Mouse (Mus musculus) midbrain, embryonic 12.5 days (tissue): ENCODE data around the gene Eci1. TPM values are rescaled to one million over a fixed set of nuclear protein-coding genes. Genes with fewer than 3 reads are reported as not detected.

Experiments used
- ATAC-seq: fragments of 200-750 bp; cut with Nextera tagmentation; 2 replicates; pipeline ENCODE4 v1.8.0; 2017; ENCODE audit warnings: low read depth, moderate TSS enrichment, moderate library complexity; ENCODE audit not compliant: low FRiP score
- H3K27ac ChIP-seq: fragments of 300-500 bp; sonication (generic); replicated peaks from 2 replicates; pipeline ENCODE4 v1.5.1; 2016; ENCODE audit warnings: mild to moderate bottlenecking
- H3K27me3 ChIP-seq: fragments of 300-500 bp; sonication (generic); 2 replicates; pipeline ENCODE4 v1.6.1; 2016; ENCODE audit warnings: mild to moderate bottlenecking
- H3K36me3 ChIP-seq: fragments of 300-500 bp; sonication (generic); 2 replicates; pipeline ENCODE4 v1.6.1; 2016
- H3K4me1 ChIP-seq: fragments of 300-500 bp; sonication (generic); 2 replicates; pipeline ENCODE4 v1.6.1; 2016
- H3K4me2 ChIP-seq: fragments of 300-500 bp; sonication (generic); replicated peaks from 2 replicates; pipeline ENCODE4 v1.6.1; 2016; ENCODE audit warnings: mild to moderate bottlenecking, moderate library complexity
- H3K4me3 ChIP-seq: fragments of 300-500 bp; sonication (generic); 2 replicates; pipeline ENCODE4 v1.5.1; 2016; ENCODE audit warnings: mild to moderate bottlenecking
- H3K9ac ChIP-seq: fragments of 300-500 bp; sonication (generic); replicated peaks from 2 replicates; pipeline ENCODE4 v1.6.1; 2016; ENCODE audit warnings: mild to moderate bottlenecking, moderate library complexity
- H3K9me3 ChIP-seq: fragments of 300-500 bp; sonication (generic); 2 replicates; pipeline ENCODE4 v1.6.1; 2016; ENCODE audit warnings: mild to moderate bottlenecking
- WGBS: fragments of 180-500 bp; shearing (Covaris S2); methylation state at CpG from one replicate; pipeline ENCODE4 v1.1.7; 2016; 5-methylcytosine and 5-hydroxymethylcytosine counted together
- polyA plus RNA-seq: library from polyadenylated mRNA; unstranded; fragments of >200 nt; fragmentation: Nextera tagmentation; extraction: Ambion mirVana; gene quantifications from 2 replicates; pipeline ENCODE4 v1.2.1, GENCODE M21; 2016

The Eci1 gene
- polyA plus RNA-seq, 1 experiment from 2014 or later, result 68.0 TPM

- under 1% methylated on average over 58 of the region's 81 CpGs for WGBS
- no peaks in the 10 kb centered on the region for H3K9me3 ChIP-seq
- H3K36me3 ChIP-seq, result no peaks in the 10 kb centered on the region
- peak overlapping the region; percentile 83 for H3K4me2 ChIP-seq
- H3K9ac ChIP-seq, result peak overlapping the region; percentile 87
- peaks cover 34% of the 10 kb centered on the region for H3K4me1 ChIP-seq
- H3K27ac ChIP-seq, result peak overlapping the region; percentile 90
- 0 out of 2 replicates have a peak, but pooled peaks cover 8% of the 10 kb centered on the region for H3K27me3 ChIP-seq
- H3K4me3 ChIP-seq, result peak overlapping the region; percentile 70
- peak; percentile 75 for ATAC-seq
Measured at GRCm38 (mm10) chr17:24488662-24489264, 62.3 kb downstream of the Eci1 start.

Other genes with a start within 250 kb of the Eci1 start
- 14.2 and 14.8 TPM in 2 replicates for gene Tbc1d24, start 221.1 kb upstream of the Eci1 start, polyA plus RNA-seq
- gene Ntn3, start 217.1 kb upstream of the Eci1 start, polyA plus RNA-seq, result 6.9 and 7.0 TPM in 2 replicates
- gene Tedc2, start 205.8 kb upstream of the Eci1 start, polyA plus RNA-seq, result 13.9 and 14.7 TPM in 2 replicates
- gene Ccnf, start 175.2 kb upstream of the Eci1 start, polyA plus RNA-seq, result 76.5 and 77.3 TPM in 2 replicates
- gene Abca17, start 75.6 kb upstream of the Eci1 start, polyA plus RNA-seq, result 0.41 TPM in 1 of 2 replicates, not detected in the other
- 19.2 and 21.2 TPM in 2 replicates for gene Abca3, start 74.7 kb upstream of the Eci1 start, polyA plus RNA-seq
- 367 and 378 TPM in 2 replicates for gene Rnps1, start 12.1 kb upstream of the Eci1 start, polyA plus RNA-seq
- 5.3 and 5.5 TPM in 2 replicates for gene Dnase1l2, start 16.5 kb downstream of the Eci1 start, polyA plus RNA-seq
- 36.5 and 41.9 TPM in 2 replicates for gene E4f1, start 43.7 kb downstream of the Eci1 start, polyA plus RNA-seq
- 60.0 TPM in 2 replicates for gene Pgp, start 43.8 kb downstream of the Eci1 start, polyA plus RNA-seq
- gene Bricd5, start 47.2 kb downstream of the Eci1 start, polyA plus RNA-seq, result 0.34 TPM in 1 of 2 replicates, not detected in the other
- gene Mlst8, start 52.4 kb downstream of the Eci1 start, polyA plus RNA-seq, result 37.0 TPM in 2 replicates
- gene Caskin1, start 62.0 kb downstream of the Eci1 start, polyA plus RNA-seq, result 20.2 and 23.0 TPM in 2 replicates
- 92.4 and 94.9 TPM in 2 replicates for gene Traf7, start 101.3 kb downstream of the Eci1 start, polyA plus RNA-seq
- gene Rab26, start 107.6 kb downstream of the Eci1 start, polyA plus RNA-seq, result 1.9 and 2.2 TPM in 2 replicates
- gene Pkd1, start 123.2 kb downstream of the Eci1 start, polyA plus RNA-seq, result 25.1 and 27.1 TPM in 2 replicates
- 82.2 and 89.6 TPM in 2 replicates for gene Tsc2, start 206.0 kb downstream of the Eci1 start, polyA plus RNA-seq
- 14.3 and 14.9 TPM in 2 replicates for gene Nthl1, start 206.0 kb downstream of the Eci1 start, polyA plus RNA-seq
- 26.4 and 33.8 TPM in 2 replicates for gene Slc9a3r2, start 223.7 kb downstream of the Eci1 start, polyA plus RNA-seq
- gene Npw, start 231.8 kb downstream of the Eci1 start, polyA plus RNA-seq, result not detected in 2 replicates
- 23.5 and 25.0 TPM in 2 replicates for gene Zfp598, start 243.0 kb downstream of the Eci1 start, polyA plus RNA-seq